Comparison of ENCODE assay signal across 20 mouse cellular contexts in genomic region chr16:78261520-78261919, GRCm38 (mm10). TPM values are rescaled to one million over a fixed set of nuclear protein-coding genes. Genes with fewer than 3 reads are reported as not detected.
A peak's percentile ranks its signal among the peaks of the same experiment; 100 is the strongest.
DNase-seq lines count a peak whose midpoint lies in the region; ATAC-seq and TF ChIP-seq lines count a peak whose summit lies in the region.
"Had no signal": no experiment of that assay in that cellular context is flagged by ENCODE, and none has a peak within 500 bp of the region (broad histone marks: within the 10 kb centered on the region; RNA-seq: fewer than 3 reads in every experiment).

No protein-coding gene starts in this region.

- H3K27me3 ChIP-seq in intestine, embryonic 14.5 days (replicated peaks; ENCODE audit: control insufficient read depth, insufficient read depth, low read length), result no peaks in the 10 kb centered on the region
- H3K27me3 ChIP-seq in intestine, postnatal 0 days (replicated peaks; ENCODE audit: control insufficient read depth, insufficient read depth, low read length), result no peaks in the 10 kb centered on the region
- no peaks in the 10 kb centered on the region for H3K27me3 ChIP-seq in small intestine, adult 2 months (ENCODE audit: control insufficient read depth, insufficient read depth, low read length)
- no peaks in the 10 kb centered on the region for H3K27me3 ChIP-seq in stomach, postnatal 0 days (ENCODE audit: control insufficient read depth, insufficient read depth, low read length)
- H3K27me3 ChIP-seq: embryonic facial prominence, embryonic 15.5 days; heart, embryonic 12.5 days; hindbrain, embryonic 15.5 days had no signal

- TF ChIP-seq POLR2A in small intestine, adult 2 months (IDR thresholded peaks at IDR 0.05; ENCODE audit: low read depth, low read length), result no peak

- ATAC-seq in intestine, embryonic 14.5 days (replicated peaks; ENCODE audit: low FRiP score, low TSS enrichment, low read depth), result no peak
- ATAC-seq in intestine, postnatal 0 days, result no peak
- no peak for ATAC-seq in stomach, postnatal 0 days (ENCODE audit: low FRiP score, low TSS enrichment)
- ATAC-seq: forebrain, embryonic 14.5 days had no signal

- H3K9me3 ChIP-seq in intestine, embryonic 14.5 days (ENCODE audit: control insufficient read depth, low read length), result no peaks in the 10 kb centered on the region
- no peaks in the 10 kb centered on the region for H3K9me3 ChIP-seq in intestine, postnatal 0 days (ENCODE audit: control insufficient read depth)
- H3K9me3 ChIP-seq in stomach, postnatal 0 days (ENCODE audit: control insufficient read depth, low read length), result no peaks in the 10 kb centered on the region
- H3K9me3 ChIP-seq: embryonic facial prominence, embryonic 15.5 days; forebrain, embryonic 10.5 days; heart, embryonic 12.5 days; hindbrain, embryonic 15.5 days had no signal

- H3K27ac ChIP-seq in intestine, embryonic 14.5 days (ENCODE audit: low read depth), result peak overlapping the region; percentile 77
- H3K27ac ChIP-seq in intestine, postnatal 0 days (ENCODE audit: low read depth, low read length), result peak overlapping the region; percentile 90
- H3K27ac ChIP-seq in small intestine, adult 2 months (ENCODE audit: insufficient read depth, low read depth, low read length), result peak overlapping the region; percentile 89
- peak overlapping the region; percentile 65 for H3K27ac ChIP-seq in stomach, postnatal 0 days (replicated peaks)
- H3K27ac ChIP-seq: embryonic facial prominence, embryonic 15.5 days; forebrain, embryonic 10.5 days; heart, adult 2 months; hindbrain, embryonic 15.5 days had no signal

- H3K4me3 ChIP-seq in intestine, embryonic 14.5 days (ENCODE audit: low read depth, low read length), result no peak overlapping the region
- H3K4me3 ChIP-seq in intestine, postnatal 0 days (ENCODE audit: low read depth, low read length), result no peak overlapping the region
- no peak overlapping the region for H3K4me3 ChIP-seq in small intestine, adult 2 months (ENCODE audit: low read depth, low read length)
- H3K4me3 ChIP-seq in stomach, postnatal 0 days (ENCODE audit: low read depth, low read length), result no peak overlapping the region
- H3K4me3 ChIP-seq: embryonic facial prominence, embryonic 15.5 days; erythroblast, embryonic 14.5 days; forebrain, embryonic 10.5 days; heart, adult 2 months; heart, embryonic 12.5 days; hindbrain, embryonic 15.5 days had no signal

- no peaks in the 10 kb centered on the region for H3K36me3 ChIP-seq in intestine, embryonic 14.5 days (ENCODE audit: control insufficient read depth, insufficient read depth, low read length)
- no peaks in the 10 kb centered on the region for H3K36me3 ChIP-seq in intestine, postnatal 0 days (ENCODE audit: control insufficient read depth, insufficient read depth)
- H3K36me3 ChIP-seq in small intestine, adult 2 months (ENCODE audit: control insufficient read depth, insufficient read depth, low read length), result no peaks in the 10 kb centered on the region
- H3K36me3 ChIP-seq in stomach, postnatal 0 days (ENCODE audit: control insufficient read depth, insufficient read depth, low read length), result no peaks in the 10 kb centered on the region
- H3K36me3 ChIP-seq: embryonic facial prominence, embryonic 15.5 days; forebrain, embryonic 10.5 days; heart, embryonic 12.5 days; hindbrain, embryonic 15.5 days had no signal

- peak; percentile 46 for DNase-seq in intestine, embryonic 14.5 days (ENCODE audit: low spot score)
- DNase-seq in stomach, postnatal 0 days (ENCODE audit: low spot score), result no peak
- no peak for DNase-seq in adrenal gland, adult (ENCODE audit: inconsistent age in 2 of 2, low spot score in 1 of 2)
- DNase-seq in left cerebral cortex, adult 11 months (ENCODE audit: low spot score), result no peak
- no peak for DNase-seq in ovary, postnatal 36 days (ENCODE audit: low spot score)
- DNase-seq: adrenal gland, adult 8-10 months; adrenal gland, postnatal 36 days; cerebellum, adult 2 months; cerebellum, postnatal 10 days; embryo, embryonic 11 days; gastrocnemius, postnatal 10 days; heart, adult 2 months had no signal

- no peak overlapping the region for H3K4me2 ChIP-seq in intestine, embryonic 14.5 days (ENCODE audit: low read length)
- no peak overlapping the region for H3K4me2 ChIP-seq in intestine, postnatal 0 days (replicated peaks; ENCODE audit: low read depth)
- no peak overlapping the region for H3K4me2 ChIP-seq in stomach, postnatal 0 days (replicated peaks; ENCODE audit: low read depth)
- H3K4me2 ChIP-seq: embryonic facial prominence, embryonic 15.5 days; heart, embryonic 12.5 days; hindbrain, embryonic 15.5 days had no signal

- no peak overlapping the region for H3K9ac ChIP-seq in intestine, embryonic 14.5 days (ENCODE audit: low read length)
- H3K9ac ChIP-seq in intestine, postnatal 0 days (ENCODE audit: low read depth, low read length), result no peak overlapping the region
- H3K9ac ChIP-seq in stomach, postnatal 0 days (ENCODE audit: low read length), result no peak overlapping the region
- H3K9ac ChIP-seq: embryonic facial prominence, embryonic 15.5 days; heart, embryonic 12.5 days; hindbrain, embryonic 15.5 days had no signal

- 0 out of 2 replicates have a peak, but pooled peaks cover 12% of the 10 kb centered on the region for H3K4me1 ChIP-seq in intestine, embryonic 14.5 days (replicated peaks; ENCODE audit: control insufficient read depth, insufficient read depth, low read length)
- H3K4me1 ChIP-seq in intestine, postnatal 0 days (replicated peaks; ENCODE audit: control insufficient read depth, insufficient read depth, low read length), result 0 out of 2 replicates have a peak, but pooled peaks cover 5% of the 10 kb centered on the region
- peaks cover 20% of the 10 kb centered on the region; the same call in 1 of the 2 replicates for H3K4me1 ChIP-seq in small intestine, adult 2 months (ENCODE audit: control insufficient read depth, insufficient read depth, insufficient read length, low read length)
- H3K4me1 ChIP-seq in stomach, postnatal 0 days (replicated peaks; ENCODE audit: control insufficient read depth, insufficient read depth), result no peaks in the 10 kb centered on the region

- 33% methylated on average over 3 of the region's 3 CpGs for WGBS in intestine, embryonic 14.5 days
- WGBS in intestine, postnatal 0 days, result 4% methylated on average over 3 of the region's 3 CpGs
- WGBS in small intestine, adult 2 months, result 37% methylated on average over 3 of the region's 3 CpGs
- 70% methylated on average over 3 of the region's 3 CpGs for WGBS in stomach, postnatal 0 days

- TF ChIP-seq EP300 in stomach, postnatal 0 days (optimal IDR thresholded peaks at IDR 0.05), result no peak

- TF ChIP-seq CTCF in intestine, postnatal 0 days (IDR thresholded peaks at IDR 0.05; ENCODE audit: low read depth), result no peak
- no peak for TF ChIP-seq CTCF in small intestine, adult 2 months (IDR thresholded peaks at IDR 0.05; ENCODE audit: extremely low read depth, insufficient read length, insufficient replicate concordance, low read depth, low read length)
- no peak for TF ChIP-seq CTCF in stomach, postnatal 0 days (IDR thresholded peaks at IDR 0.05; ENCODE audit: low read depth)

RNA-seq across cellular contexts. Expression of gene Cxadr, which starts 39.8 kb away (rescaled TPM):
- 35.9 and 37.6 TPM in 2 replicates for polyA plus RNA-seq in intestine, embryonic 14.5 days (2014; fragmentation: Nextera tagmentation; extraction: Ambion mirVana)
- polyA plus RNA-seq in intestine, postnatal 0 days (2015; fragmentation: Nextera tagmentation; extraction: Ambion mirVana), result 55.9 and 56.0 TPM in 2 replicates
- 22.5 and 75.9 TPM in 2 replicates for polyA plus RNA-seq in small intestine, adult 2 months (2012; rRNA removed)
- 56.4 and 62.1 TPM in 2 replicates for polyA plus RNA-seq in stomach, postnatal 0 days (2015; fragmentation: Nextera tagmentation; extraction: Ambion mirVana)
- polyA plus RNA-seq: erythroblast, embryonic 14.5 days had no signal
